Mouse (Mus musculus): ENCODE measurements around the gene Prlr.

DNA sequence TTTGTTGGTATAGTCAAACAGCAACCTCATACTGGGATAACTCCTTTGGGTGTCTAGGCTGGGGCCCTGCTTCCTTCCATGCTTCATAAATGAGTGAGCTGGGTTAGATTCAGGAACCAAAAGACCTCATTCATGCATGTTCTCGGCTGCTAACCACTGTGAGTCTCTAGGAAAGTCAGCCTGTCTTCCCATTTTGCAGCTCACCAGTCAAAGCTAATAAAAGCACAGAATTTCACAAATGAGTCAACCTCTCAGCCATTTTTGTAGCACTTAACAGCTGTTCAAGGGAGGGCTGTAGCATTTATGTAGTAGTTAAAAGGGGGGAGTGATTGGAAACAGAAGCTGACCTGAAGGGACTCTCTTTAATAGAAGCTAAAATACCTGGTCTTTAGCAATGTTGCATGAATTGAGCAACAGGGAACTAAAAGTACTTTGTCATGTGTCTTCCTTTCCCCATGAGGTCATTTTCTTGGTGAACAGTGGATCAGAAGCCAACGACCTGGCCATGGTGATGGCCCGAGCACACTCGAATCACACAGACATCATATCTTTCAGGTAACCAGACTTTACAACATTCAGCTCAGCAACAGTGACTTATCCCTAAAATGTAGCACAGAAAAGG lies 201.4 kb downstream of the Prlr start:
- TF ChIP-seq USF2 (IDR thresholded peaks at IDR 0.05; ENCODE audit: borderline replicate concordance in 1 of 2, insufficient read depth in 1 of 2, low read depth in 1 of 2, low read length in 2 of 2) (no peak), GATA1 (IDR thresholded peaks at IDR 0.05; ENCODE audit: low read depth, low read length) (no peak), RAD21 (IDR thresholded peaks at IDR 0.05; ENCODE audit: low read depth, low read length) (no peak), HCFC1 (IDR thresholded peaks at IDR 0.05; ENCODE audit: low read depth, low read length) (no peak), CTCF (IDR thresholded peaks at IDR 0.05 in 2 of 3, conservative IDR thresholded peaks at IDR 0.05 in 1 of 3; ENCODE audit: control insufficient read depth in 1 of 3, insufficient read depth in 1 of 3, low read depth in 2 of 3, low read length in 3 of 3, poor library complexity in 1 of 3, severe bottlenecking in 1 of 3) (no peak), POLR2A (IDR thresholded peaks at IDR 0.05; ENCODE audit: control insufficient read depth in 1 of 2, insufficient read depth in 1 of 2, low read depth in 1 of 2, low read length in 2 of 2, poor library complexity in 1 of 2) (no peak), MXI1 (IDR thresholded peaks at IDR 0.05; ENCODE audit: low read depth, low read length) (no peak), MEF2A (IDR thresholded peaks at IDR 0.05; ENCODE audit: extremely low read depth, insufficient replicate concordance, low read depth, low read length, poor library complexity, severe bottlenecking) (no peak), EP300 (IDR thresholded peaks at IDR 0.05; ENCODE audit: low read depth in 1 of 2, low read length in 2 of 2) (no peak), BHLHE40 (IDR thresholded peaks at IDR 0.05; ENCODE audit: borderline replicate concordance, low read depth, low read length) (no peak), TBP (IDR thresholded peaks at IDR 0.05; ENCODE audit: low read depth, low read length) (no peak)

Data from MEL (cell line).